Mouse (Mus musculus) hindbrain, postnatal 0 days (tissue): Measurements from ENCODE around the gene Safb2. TPM values are rescaled to one million over a fixed set of nuclear protein-coding genes. Genes with fewer than 3 reads are reported as not detected.
A peak's percentile ranks its signal among the peaks of the same experiment; 100 is the strongest.

Source experiments
- ATAC-seq: fragments of 200-750 bp; cut with Nextera tagmentation; 2 replicates; pipeline ENCODE4 v1.8.0; 2017; ENCODE audit warnings: mild to moderate bottlenecking, moderate TSS enrichment, moderate library complexity
- DNase-seq: peaks from one replicate; pipeline ENCODE4 v3.0.0-alpha.2; 2015; ENCODE audit warnings: low spot score
- H3K27ac ChIP-seq: fragments of 300-500 bp; sonication (generic); 2 replicates; pipeline ENCODE4 v1.5.1; 2014; ENCODE audit warnings: mild to moderate bottlenecking
- H3K27me3 ChIP-seq: fragments of 300-500 bp; sonication (generic); 2 replicates; pipeline ENCODE4 v1.6.1; 2014; ENCODE audit warnings: low read length, mixed read lengths; ENCODE audit not compliant: insufficient read depth
- H3K36me3 ChIP-seq: fragments of 300-500 bp; sonication (generic); 2 replicates; pipeline ENCODE4 v1.6.1; 2014; ENCODE audit warnings: low read length, mixed read lengths; ENCODE audit not compliant: insufficient read depth
- H3K4me1 ChIP-seq: fragments of 300-500 bp; sonication (generic); 2 replicates; pipeline ENCODE4 v1.6.1; 2014; ENCODE audit warnings: antibody characterized with exemption, low read length, mixed read lengths; ENCODE audit not compliant: insufficient read depth
- H3K4me2 ChIP-seq: fragments of 300-500 bp; sonication (generic); 2 replicates; pipeline ENCODE4 v1.6.1; 2014; ENCODE audit warnings: low read depth, mild to moderate bottlenecking, low read length, moderate library complexity, mixed read lengths
- H3K4me3 ChIP-seq: fragments of 300-500 bp; sonication (generic); 2 replicates; pipeline ENCODE4 v1.5.1; 2014; ENCODE audit warnings: low read length
- H3K9ac ChIP-seq: fragments of 300-500 bp; sonication (generic); replicated peaks from 2 replicates; pipeline ENCODE4 v1.6.1; 2014; ENCODE audit warnings: mild to moderate bottlenecking, low read length, moderate library complexity, mixed read lengths
- H3K9me3 ChIP-seq: fragments of 300-500 bp; sonication (generic); 2 replicates; pipeline ENCODE4 v1.6.1; 2016; ENCODE audit warnings: low read length, mixed read lengths
- CTCF ChIP-seq: IDR thresholded peaks from 2 replicates; pipeline ENCODE4 v1.5.1; 2016; ENCODE audit warnings: antibody characterized with exemption, control low read depth, low read depth
- WGBS: fragments of 180-500 bp; shearing (Covaris S2); extraction: QIAGEN DNeasy Blood & Tissue Kit; methylation state at CpG from one replicate; pipeline ENCODE4 v1.1.7; 2014; 5-methylcytosine and 5-hydroxymethylcytosine counted together
- polyA plus RNA-seq: library from polyadenylated mRNA; unstranded; fragments of >200 nt; fragmentation: Nextera tagmentation; extraction: Ambion mirVana; gene quantifications from 2 replicates; pipeline ENCODE4 v1.2.1, GENCODE M21; 2015
- total RNA-seq: library from RNA; depleted of rRNA; stranded (reverse); fragments of >200 nt; gene quantifications from 2 replicates; pipeline ENCODE4 v1.2.3, GENCODE M21; 2014

Gene Safb2
- total and polyA plus RNA-seq, 2 experiments from 2014 or later = 45.2 to 48.4 TPM

GRCm38 (mm10) chr17:56583611-56584256, 651 bp downstream of the Safb2 start:
- Histone ChIP-seq H3K9ac (peak overlapping the region; percentile 81), H3K4me3 (peak overlapping the region; percentile 74), H3K27me3 (no peaks in the 10 kb centered on the region), H3K27ac (peak overlapping the region; percentile 98), H3K36me3 (peaks cover 21% of the 10 kb centered on the region), H3K9me3 (no peaks in the 10 kb centered on the region), H3K4me2 (peak overlapping the region; percentile 65), H3K4me1 (peaks cover 18% of the 10 kb centered on the region)
- ATAC-seq = no peak; the same call in 1 of the 2 replicates
- peak; percentile 52 for DNase-seq
- no peak for TF ChIP-seq CTCF
- 3% methylated on average over 31 of the region's 33 CpGs for WGBS

DNA sequence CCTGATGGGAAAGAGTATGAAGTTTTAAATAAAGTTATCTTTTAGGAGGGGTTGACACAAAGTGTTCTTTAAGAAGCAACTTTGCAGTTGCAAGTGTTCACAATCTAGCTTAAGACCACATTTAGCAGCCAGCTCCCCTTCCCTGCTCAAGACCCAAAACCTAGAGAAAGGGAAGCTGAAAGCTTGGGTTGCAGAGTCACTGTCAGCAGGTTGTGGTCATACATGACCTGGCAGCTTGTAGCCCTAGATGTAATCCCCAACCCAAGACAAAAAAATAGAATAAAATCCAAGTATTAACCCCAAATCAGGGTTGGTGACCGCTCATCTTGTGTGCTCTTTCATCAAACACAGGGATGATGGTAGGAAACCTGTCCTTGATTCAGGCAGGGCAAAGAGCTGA, 1.3 kb downstream of the Safb2 start:
- ATAC-seq (no peak), DNase-seq (no peak)
- Histone ChIP-seq H3K36me3 (peaks cover 21% of the 10 kb centered on the region), H3K27ac (no peak overlapping the region), H3K4me2 (peak overlapping the region; percentile 65), H3K9me3 (no peaks in the 10 kb centered on the region), H3K27me3 (no peaks in the 10 kb centered on the region), H3K4me1 (peaks cover 18% of the 10 kb centered on the region), H3K9ac (peak overlapping the region; percentile 81; the same call in 1 of the 2 replicates), H3K4me3 (peak overlapping the region; percentile 74)
- TF ChIP-seq CTCF = no peak
- WGBS = 59% methylated on average over 1 of the region's 1 CpGs

GRCm38 (mm10) chr17:56572939-56573338, 11.4 kb downstream of the Safb2 start:
- H3K9me3 ChIP-seq = no peaks in the 10 kb centered on the region
- H3K27me3 ChIP-seq = no peaks in the 10 kb centered on the region
- H3K27ac ChIP-seq = no peak overlapping the region
- DNase-seq (no peak), ATAC-seq (no peak)
- no peak overlapping the region for H3K4me2 ChIP-seq
- H3K36me3 ChIP-seq = peaks cover 76% of the 10 kb centered on the region
- no peaks in the 10 kb centered on the region for H3K4me1 ChIP-seq
- no peak for TF ChIP-seq CTCF
- no peak overlapping the region for H3K4me3 ChIP-seq
- H3K9ac ChIP-seq = no peak overlapping the region
- WGBS = 82% methylated on average over 3 of the region's 3 CpGs

GRCm38 (mm10) chr17:56572154-56572553, 12.2 kb downstream of the Safb2 start:
- H3K4me1 ChIP-seq = no peaks in the 10 kb centered on the region
- H3K4me3 ChIP-seq = no peak overlapping the region
- no peak overlapping the region for H3K4me2 ChIP-seq
- TF ChIP-seq CTCF = no peak
- H3K27ac ChIP-seq = no peak overlapping the region
- H3K9ac ChIP-seq = 0 out of 2 replicates have a peak overlapping the region, but pooled peaks have one; percentile 5
- no peaks in the 10 kb centered on the region for H3K27me3 ChIP-seq
- 30% methylated on average over 1 of the region's 1 CpGs for WGBS
- no peak for ATAC-seq
- H3K36me3 ChIP-seq = peaks cover 76% of the 10 kb centered on the region
- DNase-seq = no peak
- no peaks in the 10 kb centered on the region for H3K9me3 ChIP-seq

- no peaks in the 10 kb centered on the region for H3K27me3 ChIP-seq
- H3K9ac ChIP-seq = no peak overlapping the region
- H3K4me1 ChIP-seq = no peaks in the 10 kb centered on the region
- no peak for DNase-seq
- peak; percentile 19 for TF ChIP-seq CTCF
- 90% methylated on average over 4 of the region's 4 CpGs for WGBS
- no peaks in the 10 kb centered on the region for H3K9me3 ChIP-seq
- H3K4me3 ChIP-seq = no peak overlapping the region
- no peak overlapping the region for H3K4me2 ChIP-seq
- H3K36me3 ChIP-seq = peaks cover 84% of the 10 kb centered on the region
- H3K27ac ChIP-seq = no peak overlapping the region
- ATAC-seq = no peak
Measured at GRCm38 (mm10) chr17:56570287-56570686, 14.1 kb downstream of the Safb2 start.

- Histone ChIP-seq H3K4me2 (no peak overlapping the region), H3K36me3 (peaks cover 95% of the 10 kb centered on the region), H3K4me3 (no peak overlapping the region), H3K4me1 (no peaks in the 10 kb centered on the region), H3K27me3 (no peaks in the 10 kb centered on the region), H3K27ac (no peak overlapping the region), H3K9me3 (no peaks in the 10 kb centered on the region), H3K9ac (no peak overlapping the region)
- DNase-seq (no peak), ATAC-seq (no peak)
- 94% methylated on average over 4 of the region's 4 CpGs for WGBS
- TF ChIP-seq CTCF = no peak
Measured at GRCm38 (mm10) chr17:56567370-56567769, 17.0 kb downstream of the Safb2 start.

DNA sequence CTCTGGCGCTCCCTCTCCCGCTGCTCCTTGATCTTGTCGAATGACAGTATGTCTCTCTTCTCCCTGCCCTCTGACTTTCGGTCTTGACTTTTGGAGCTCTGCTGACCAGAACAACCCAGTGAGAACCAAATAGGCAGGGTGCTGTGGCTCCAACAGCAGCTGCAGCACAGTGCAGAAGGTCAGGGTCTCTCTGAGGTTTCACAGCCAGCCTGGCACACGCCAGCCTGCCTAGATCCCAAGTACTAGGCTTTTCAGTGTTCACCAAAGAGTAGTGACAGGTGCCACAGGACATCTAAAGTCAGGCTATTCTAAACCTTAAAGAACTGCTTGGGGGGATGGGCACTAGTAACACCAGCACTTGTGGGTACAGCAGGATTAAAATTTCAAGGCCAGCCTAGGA, 17.5 kb downstream of the Safb2 start:
- no peak for DNase-seq
- no peak overlapping the region for H3K9ac ChIP-seq
- 87% methylated on average over 5 of the region's 5 CpGs for WGBS
- no peak for ATAC-seq
- H3K9me3 ChIP-seq = no peaks in the 10 kb centered on the region
- no peak for TF ChIP-seq CTCF
- no peaks in the 10 kb centered on the region for H3K4me1 ChIP-seq
- no peak overlapping the region for H3K27ac ChIP-seq
- peaks cover 98% of the 10 kb centered on the region for H3K36me3 ChIP-seq
- H3K4me3 ChIP-seq = no peak overlapping the region
- no peaks in the 10 kb centered on the region for H3K27me3 ChIP-seq
- no peak overlapping the region for H3K4me2 ChIP-seq
